Mouse (Mus musculus) embryonic facial prominence, embryonic 13.5 days (tissue): ENCODE measurements at regions not wholly inside any gene's neighbourhood (a gene's known extent, or its start where the extent isn't known, plus 50 kb on each side); places are given as distances from the start of the nearest gene placed in this dataset.

Experiments
- ATAC-seq: fragments of 200-750 bp; cut with Nextera tagmentation; 2 replicates; pipeline ENCODE4 v1.8.0; 2017; ENCODE audit warnings: low read depth; ENCODE audit not compliant: insufficient number of reproducible peaks, insufficient read depth, low FRiP score, low TSS enrichment
- H3K27ac ChIP-seq: fragments of 300-500 bp; sonication (generic); 2 replicates; pipeline ENCODE4 v1.5.1; 2015; ENCODE audit warnings: moderate library complexity, mild to moderate bottlenecking, inconsistent platforms
- H3K27me3 ChIP-seq: fragments of 300-500 bp; sonication (generic); 2 replicates; pipeline ENCODE4 v1.6.1; 2015; ENCODE audit warnings: mild to moderate bottlenecking, inconsistent platforms
- H3K36me3 ChIP-seq: fragments of 300-500 bp; sonication (generic); 2 replicates; pipeline ENCODE4 v1.6.1; 2015; ENCODE audit warnings: mild to moderate bottlenecking, inconsistent platforms
- H3K4me1 ChIP-seq: fragments of 300-500 bp; sonication (generic); 2 replicates; pipeline ENCODE4 v1.6.1; 2015; ENCODE audit warnings: inconsistent platforms
- H3K4me2 ChIP-seq: fragments of 300-500 bp; sonication (generic); 2 replicates; pipeline ENCODE4 v1.6.1; 2015; ENCODE audit warnings: moderate library complexity, mild to moderate bottlenecking, inconsistent platforms
- H3K4me3 ChIP-seq: fragments of 300-500 bp; sonication (generic); 2 replicates; pipeline ENCODE4 v1.5.1; 2015; ENCODE audit warnings: mild to moderate bottlenecking, inconsistent platforms
- H3K9ac ChIP-seq: fragments of 300-500 bp; sonication (generic); 2 replicates; pipeline ENCODE4 v1.6.1; 2015; ENCODE audit warnings: mild to moderate bottlenecking, inconsistent platforms
- H3K9me3 ChIP-seq: fragments of 300-500 bp; sonication (generic); 2 replicates; pipeline ENCODE4 v1.6.1; 2016; ENCODE audit warnings: inconsistent platforms
- WGBS: fragments of 180-500 bp; shearing (Covaris S2); methylation state at CpG from one replicate; pipeline ENCODE4 v1.1.7; 2015; ENCODE audit warnings: mixed read lengths; 5-methylcytosine and 5-hydroxymethylcytosine counted together

DNA sequence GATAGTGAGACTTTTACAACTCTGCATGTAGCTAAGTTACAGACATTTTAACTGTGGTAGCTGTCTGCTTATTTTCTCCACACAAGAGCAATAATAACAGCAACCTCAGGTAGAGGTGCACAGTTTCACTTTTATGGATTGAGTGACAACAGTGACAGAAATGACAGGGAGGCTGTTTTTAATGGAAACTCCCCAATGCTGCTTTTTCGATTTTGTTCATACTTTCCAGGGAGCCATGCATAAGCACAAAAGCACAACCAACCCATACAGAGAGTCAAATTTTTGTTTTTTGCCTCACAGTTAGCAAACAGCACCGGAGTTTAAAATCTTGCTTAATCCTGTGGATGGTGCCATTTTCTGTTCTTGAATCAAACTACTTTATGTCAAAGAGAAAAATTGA, 955.6 kb downstream of the Tbl1xr1 start:
- Histone ChIP-seq H3K27ac (no peak overlapping the region), H3K4me1 (no peaks in the 10 kb centered on the region), H3K9ac (no peak overlapping the region), H3K36me3 (no peaks in the 10 kb centered on the region), H3K27me3 (no peaks in the 10 kb centered on the region), H3K4me2 (no peak overlapping the region), H3K4me3 (no peak overlapping the region), H3K9me3 (no peaks in the 10 kb centered on the region)
- 82% methylated on average over 2 of the region's 2 CpGs for WGBS
- no peak for ATAC-seq

- Histone ChIP-seq H3K9ac (no peak overlapping the region), H3K4me3 (no peak overlapping the region), H3K27ac (no peak overlapping the region), H3K36me3 (no peaks in the 10 kb centered on the region), H3K9me3 (no peaks in the 10 kb centered on the region), H3K4me1 (no peaks in the 10 kb centered on the region), H3K27me3 (no peaks in the 10 kb centered on the region), H3K4me2 (no peak overlapping the region)
- 63% methylated on average over 6 of the region's 6 CpGs for WGBS
- ATAC-seq, result no peak
Observed at GRCm38 (mm10) chr3:23063180-23063965, 986.9 kb downstream of the Tbl1xr1 start.

GRCm38 (mm10) chr3:23071486-23071885, 995.0 kb downstream of the Tbl1xr1 start:
- no peak for ATAC-seq
- WGBS, result 88% methylated on average over 2 of the region's 2 CpGs
- H3K9me3 ChIP-seq, result no peaks in the 10 kb centered on the region

More at GRCm38 (mm10) chr3:23071486-23071885, 995.0 kb downstream of the Tbl1xr1 start:
- Histone ChIP-seq H3K4me1 (no peaks in the 10 kb centered on the region), H3K27me3 (no peaks in the 10 kb centered on the region), H3K9ac (no peak overlapping the region), H3K4me2 (no peak overlapping the region), H3K4me3 (no peak overlapping the region), H3K36me3 (no peaks in the 10 kb centered on the region), H3K27ac (no peak overlapping the region)
